ENCODE assay signal across 31 mouse cellular contexts in the genomic region with DNA sequence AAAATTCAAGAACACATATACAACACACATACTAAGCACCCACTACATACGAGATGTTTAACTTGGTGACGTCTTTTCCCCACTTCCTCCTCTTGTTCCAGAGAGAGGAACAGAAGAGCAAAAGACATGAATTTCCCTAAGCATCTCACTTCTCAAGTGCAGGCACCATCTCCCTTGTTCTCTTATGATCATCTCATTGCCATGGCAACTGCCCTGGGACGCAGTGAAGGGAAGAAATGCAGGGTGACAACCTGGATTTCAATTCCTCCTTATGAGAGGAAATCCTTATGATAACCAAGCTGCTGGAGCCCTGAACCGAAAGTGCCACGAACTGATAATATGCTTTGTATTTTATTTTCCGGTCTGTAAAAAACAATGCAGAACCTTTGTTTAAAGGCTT. TPM values are rescaled to one million over a fixed set of nuclear protein-coding genes. Genes with fewer than 3 reads are reported as not detected.
"Had no signal": no experiment of that assay in that cellular context is flagged by ENCODE, and none has a peak within 500 bp of the region (broad histone marks: within the 10 kb centered on the region; RNA-seq: fewer than 3 reads in every experiment).

No protein-coding gene starts in this region.

- H3K27ac ChIP-seq: gastrocnemius, adult 2 months; heart, embryonic 10.5 days; hindbrain, embryonic 10.5 days; hindbrain, embryonic 13.5 days; hindbrain, embryonic 15.5 days; hindbrain, postnatal 0 days; kidney, embryonic 15.5 days; kidney, postnatal 0 days; limb, embryonic 13.5 days; limb, embryonic 15.5 days had no signal

- H3K4me2 ChIP-seq: heart, embryonic 12.5 days; hindbrain, embryonic 13.5 days; hindbrain, embryonic 15.5 days; kidney, embryonic 15.5 days; limb, embryonic 13.5 days; limb, embryonic 15.5 days had no signal

- H3K9ac ChIP-seq: heart, embryonic 12.5 days; hindbrain, embryonic 13.5 days; hindbrain, embryonic 15.5 days; kidney, embryonic 15.5 days; limb, embryonic 13.5 days; limb, embryonic 15.5 days had no signal

- H3K36me3 ChIP-seq: heart, embryonic 10.5 days; heart, embryonic 12.5 days; hindbrain, embryonic 10.5 days; hindbrain, embryonic 13.5 days; hindbrain, embryonic 15.5 days; kidney, embryonic 15.5 days; limb, embryonic 13.5 days; limb, embryonic 15.5 days had no signal

- H3K4me3 ChIP-seq: gastrocnemius, adult 2 months; heart, embryonic 10.5 days; heart, embryonic 12.5 days; hindbrain, embryonic 10.5 days; hindbrain, embryonic 13.5 days; hindbrain, embryonic 15.5 days; kidney, embryonic 15.5 days; limb, embryonic 13.5 days; limb, embryonic 15.5 days had no signal

- H3K4me1 ChIP-seq: heart, embryonic 10.5 days; heart, embryonic 12.5 days; hindbrain, embryonic 10.5 days; hindbrain, embryonic 13.5 days; hindbrain, embryonic 15.5 days; kidney, embryonic 15.5 days; limb, embryonic 13.5 days; limb, embryonic 15.5 days had no signal

- H3K9me3 ChIP-seq: heart, embryonic 10.5 days; heart, embryonic 12.5 days; hindbrain, embryonic 10.5 days; hindbrain, embryonic 13.5 days; hindbrain, embryonic 15.5 days; kidney, embryonic 15.5 days; limb, embryonic 13.5 days; limb, embryonic 15.5 days had no signal

- H3K27me3 ChIP-seq: heart, embryonic 12.5 days; hindbrain, embryonic 13.5 days; hindbrain, embryonic 15.5 days; kidney, embryonic 15.5 days; limb, embryonic 13.5 days; limb, embryonic 15.5 days had no signal

- DNase-seq: gastrocnemius, adult 2 months; gastrocnemius, postnatal 10 days; gastrocnemius, postnatal 25 days; heart, adult 18-20 months; heart, postnatal 10 days; heart, postnatal 4 days; kidney, adult 11 months; kidney, adult 2 months; kidney, adult 9 months; kidney, postnatal 14 days; kidney, postnatal 36 days; layer of hippocampus, adult 9-11 months; layer of hippocampus, postnatal 36 days; left cerebral cortex, postnatal 4 days had no signal

- ATAC-seq: hindbrain, postnatal 0 days; intestine, embryonic 16.5 days had no signal

RNA-seq across cellular contexts. Expression of a gene that starts 33.3 kb away (rescaled TPM):
- total RNA-seq: gastrocnemius, adult 2 months; gastrocnemius, postnatal 10 days; gastrocnemius, postnatal 25 days; gastrocnemius, postnatal 4 days; granulocyte monocyte progenitor cell, adult 5-6 weeks; heart, adult 18-20 months; heart, adult 8-10 months; heart, postnatal 10 days; heart, postnatal 25 days; heart, postnatal 4 days had no signal
- polyA plus RNA-seq: heart, embryonic 14.5 days; hindbrain, embryonic 10.5 days; intestine, embryonic 16.5 days; large intestine, adult 2 months had no signal
